Mouse (Mus musculus) splenic B cell, adult 2 months (primary cell): ENCODE measurements around the gene Map3k7cl.

ENCODE experiments used
- DNase-seq: peaks from one replicate; pipeline ENCODE4 v3.0.0-alpha.2; 2011; ENCODE audit warnings: low read depth, low spot score
- H3K27me3 ChIP-seq: 2 replicates; pipeline ENCODE4 v1.6.1; 2012; ENCODE audit warnings: mild to moderate bottlenecking, low read length, moderate library complexity, mixed read lengths; ENCODE audit not compliant: control insufficient read depth, poor library complexity, insufficient read depth, severe bottlenecking
- H3K36me3 ChIP-seq: 2 replicates; pipeline ENCODE4 v1.6.1; 2012; ENCODE audit warnings: mild to moderate bottlenecking, low read length, moderate library complexity, mixed read lengths; ENCODE audit not compliant: control insufficient read depth, poor library complexity, insufficient read depth, severe bottlenecking

Gene Map3k7cl

DNA sequence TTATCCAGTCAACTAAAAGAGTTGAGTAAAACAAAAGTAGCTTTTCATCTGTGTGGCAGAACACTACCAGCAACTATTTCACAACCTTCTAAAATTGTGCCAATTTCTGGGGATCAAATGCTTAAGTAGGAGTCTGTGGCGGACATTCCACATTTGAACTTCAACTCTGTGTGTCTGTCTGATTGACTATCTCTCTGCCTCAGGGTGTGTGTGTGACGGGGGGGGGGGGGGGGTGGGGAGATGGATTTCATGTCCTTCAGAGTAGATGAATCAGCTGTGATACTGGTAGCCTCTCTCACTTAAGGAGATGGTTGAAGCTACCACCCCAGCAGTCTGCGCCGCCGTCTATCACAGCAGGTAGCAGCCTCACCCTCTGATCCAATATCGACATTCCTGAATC is 54.8 kb downstream of the Map3k7cl start:
- no peak for DNase-seq
- no peaks in the 10 kb centered on the region for H3K36me3 ChIP-seq
- H3K27me3 ChIP-seq = no peaks in the 10 kb centered on the region

DNA sequence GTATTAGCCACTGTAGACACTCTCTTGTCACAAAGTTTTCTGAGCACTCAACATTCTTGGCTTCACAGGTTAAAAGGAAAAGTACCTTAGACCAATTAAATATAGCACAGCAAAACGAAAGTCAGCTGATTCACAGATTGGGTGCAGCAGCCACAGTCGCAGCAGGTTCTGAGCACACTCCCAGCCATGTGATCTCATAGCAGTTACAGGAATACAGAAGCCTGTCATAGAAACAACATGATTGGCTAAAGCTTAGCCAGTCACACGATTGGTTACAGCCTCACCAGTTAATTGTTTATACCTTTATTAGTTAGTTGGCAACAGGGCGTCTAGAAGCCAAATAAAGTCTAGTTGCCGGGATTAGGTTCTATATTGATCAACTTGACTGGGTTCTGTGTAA is 57.0 kb downstream of the Map3k7cl start:
- Histone ChIP-seq H3K27me3 (no peaks in the 10 kb centered on the region), H3K36me3 (no peaks in the 10 kb centered on the region)
- no peak for DNase-seq

DNA sequence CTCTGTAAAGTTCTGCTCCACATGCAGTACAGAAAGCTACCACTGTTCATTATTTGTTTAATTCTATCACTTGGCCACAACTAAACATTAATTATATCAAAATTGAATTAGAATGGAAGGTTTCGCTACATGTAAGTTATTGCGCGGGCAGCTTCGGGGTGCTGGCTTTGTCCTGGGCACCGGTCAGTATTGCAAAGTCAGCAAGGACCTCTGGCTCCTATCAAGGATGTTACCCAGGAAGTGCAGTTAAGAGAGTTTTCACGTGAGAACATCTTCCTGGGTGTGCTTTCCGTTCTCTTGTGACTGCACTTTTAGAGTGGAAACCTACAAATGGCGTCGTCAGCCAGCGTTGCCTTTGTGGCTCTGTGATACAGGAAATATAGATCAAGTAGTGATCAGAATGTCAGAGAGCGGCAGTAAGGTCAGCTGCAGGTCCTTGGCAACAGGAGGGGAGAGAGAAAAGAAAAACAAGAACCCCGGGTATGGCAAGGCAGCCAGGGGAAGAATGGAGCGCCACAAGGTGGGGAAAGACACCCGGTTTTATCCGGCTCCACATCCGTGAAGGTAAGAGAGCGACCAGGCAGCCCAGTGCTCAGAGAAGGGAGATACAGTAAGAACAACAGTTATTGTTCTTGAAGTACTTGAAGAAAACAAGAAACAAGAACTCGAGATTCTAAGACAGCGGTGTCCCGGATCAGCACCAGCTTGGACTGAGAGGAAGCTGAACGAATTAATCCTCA is 57.6 kb downstream of the Map3k7cl start:
- H3K36me3 ChIP-seq = no peaks in the 10 kb centered on the region
- no peak for DNase-seq
- no peaks in the 10 kb centered on the region for H3K27me3 ChIP-seq

DNA sequence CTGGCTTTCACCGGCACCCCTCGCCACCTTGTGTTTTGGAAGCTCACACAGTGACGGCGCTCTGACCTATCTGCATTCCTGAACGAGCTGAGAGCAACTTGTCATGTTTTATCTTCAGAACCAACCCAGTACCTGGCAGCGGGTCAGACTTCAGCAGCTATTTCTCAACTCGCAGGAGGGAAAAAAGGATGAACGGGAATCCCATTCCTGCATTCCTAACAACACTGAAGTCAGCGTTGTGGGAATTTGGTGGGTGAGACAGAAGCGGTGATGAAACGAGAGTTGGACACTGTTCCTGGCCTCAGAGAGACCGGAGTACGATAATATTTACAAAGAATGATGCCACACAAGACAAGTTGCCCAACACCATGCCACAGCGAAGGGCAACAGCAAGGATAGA is 58.3 kb downstream of the Map3k7cl start:
- DNase-seq = no peak
- no peaks in the 10 kb centered on the region for H3K36me3 ChIP-seq
- no peaks in the 10 kb centered on the region for H3K27me3 ChIP-seq

DNA sequence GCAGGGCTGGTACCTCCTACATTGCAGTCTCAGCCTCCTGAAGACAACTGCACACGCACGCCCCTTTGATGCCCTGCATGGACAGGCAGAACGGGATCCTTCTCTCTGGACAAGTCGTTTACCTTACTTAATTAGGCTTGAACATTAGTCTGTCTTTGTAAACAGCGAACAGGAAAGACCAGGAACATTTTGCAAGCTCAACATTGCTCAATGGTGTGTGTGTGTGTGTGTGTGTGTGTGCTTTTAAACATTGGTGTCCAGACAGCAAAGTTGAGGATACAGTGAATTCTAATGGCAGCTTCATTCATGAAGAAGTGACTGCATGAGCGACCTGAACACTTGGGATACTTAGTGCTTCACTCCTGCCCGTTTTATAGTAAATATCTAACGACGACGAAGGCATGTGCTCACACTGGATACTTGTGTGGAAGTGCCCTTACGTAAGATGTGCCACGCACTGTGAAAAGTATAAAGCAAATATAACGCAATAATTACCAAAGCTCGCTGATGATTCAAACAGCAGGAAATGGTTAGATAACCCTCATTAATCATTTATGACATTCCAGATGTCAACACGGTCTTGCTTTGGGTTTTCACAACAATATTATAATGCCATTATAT is 59.2 kb downstream of the Map3k7cl start:
- Histone ChIP-seq H3K27me3 (no peaks in the 10 kb centered on the region), H3K36me3 (no peaks in the 10 kb centered on the region)
- DNase-seq = no peak

DNA sequence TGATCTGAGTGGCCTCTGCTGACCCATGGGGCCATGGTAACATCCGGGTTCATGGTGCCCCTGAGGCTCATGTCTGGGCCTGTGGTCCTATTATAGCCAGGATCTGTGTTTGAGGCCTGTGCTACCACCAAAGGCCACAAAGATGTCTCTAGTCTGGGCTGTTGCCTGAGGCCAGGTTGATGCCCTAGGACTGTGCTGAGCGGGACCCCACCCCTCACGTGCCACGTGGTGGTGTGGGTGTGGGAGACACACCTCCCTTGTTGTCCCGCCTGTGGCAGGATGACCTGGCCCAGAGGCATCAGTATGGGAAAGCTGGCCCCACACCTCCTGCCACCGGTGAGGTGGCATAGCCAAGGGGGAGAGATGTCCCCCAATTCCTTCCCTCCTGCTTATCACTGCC is 64.2 kb downstream of the Map3k7cl start:
- Histone ChIP-seq H3K27me3 (no peaks in the 10 kb centered on the region), H3K36me3 (no peaks in the 10 kb centered on the region)
- no peak for DNase-seq

DNA sequence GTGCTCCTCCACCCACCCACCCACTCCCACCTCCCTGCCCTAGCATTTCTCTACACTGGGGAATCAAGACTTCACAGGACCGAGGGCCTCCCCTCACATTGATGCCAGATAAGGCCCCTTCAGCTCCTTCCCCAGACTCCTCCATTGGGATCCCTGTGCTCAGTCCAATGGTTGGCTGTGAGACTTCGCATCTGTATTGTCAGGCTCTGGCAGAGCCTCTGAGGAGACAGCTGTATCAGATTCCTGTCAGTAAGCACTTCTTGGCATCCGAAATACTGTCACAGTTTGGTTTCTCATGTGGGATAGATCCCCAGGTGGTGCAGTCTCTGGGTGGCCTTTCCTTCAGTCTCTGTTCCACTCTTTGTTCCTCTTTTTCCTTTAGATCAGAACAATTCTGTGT is 68.1 kb downstream of the Map3k7cl start:
- no peaks in the 10 kb centered on the region for H3K27me3 ChIP-seq
- DNase-seq = no peak
- H3K36me3 ChIP-seq = no peaks in the 10 kb centered on the region

DNA sequence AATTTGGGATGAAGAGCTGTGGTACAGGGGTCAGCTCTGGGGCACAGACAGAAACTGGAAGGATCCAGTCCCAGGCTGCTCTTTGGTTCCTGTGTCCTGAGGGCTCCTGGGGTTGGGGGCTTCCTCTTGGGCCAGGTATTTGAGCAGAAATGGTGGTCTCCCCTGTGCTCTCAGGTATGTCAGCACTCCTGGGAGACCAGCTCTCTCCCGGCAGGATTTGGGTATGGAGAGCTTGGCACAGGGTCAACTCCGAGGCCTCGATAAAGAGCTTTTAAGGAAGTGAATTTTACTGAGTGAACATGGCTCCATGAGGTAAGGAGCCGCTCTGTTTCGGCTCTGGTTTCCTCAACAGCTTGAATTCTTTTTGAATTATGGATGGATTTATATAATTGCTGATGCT is 70.8 kb downstream of the Map3k7cl start:
- no peaks in the 10 kb centered on the region for H3K36me3 ChIP-seq
- no peak for DNase-seq
- no peaks in the 10 kb centered on the region for H3K27me3 ChIP-seq

DNA sequence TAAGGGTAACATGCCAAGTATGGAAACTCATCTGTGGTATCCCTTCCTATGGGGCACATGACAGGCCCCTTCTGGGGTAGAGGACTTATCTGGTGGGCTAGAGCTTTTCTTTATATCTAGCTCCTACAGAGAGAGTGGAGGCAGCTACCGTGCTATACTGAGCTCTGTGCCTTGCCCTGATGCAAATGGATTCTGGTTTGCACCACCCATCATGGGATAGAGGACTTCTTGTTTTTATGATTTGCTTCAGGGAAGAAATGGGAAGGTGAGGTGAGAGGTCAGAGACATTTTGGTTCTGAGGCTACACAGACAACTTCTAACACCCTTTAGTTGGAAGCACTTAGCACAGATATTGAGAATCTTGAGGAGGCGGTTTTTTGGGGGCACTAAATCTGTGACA is 71.8 kb downstream of the Map3k7cl start:
- no peaks in the 10 kb centered on the region for H3K27me3 ChIP-seq
- no peak for DNase-seq
- H3K36me3 ChIP-seq = no peaks in the 10 kb centered on the region

DNA sequence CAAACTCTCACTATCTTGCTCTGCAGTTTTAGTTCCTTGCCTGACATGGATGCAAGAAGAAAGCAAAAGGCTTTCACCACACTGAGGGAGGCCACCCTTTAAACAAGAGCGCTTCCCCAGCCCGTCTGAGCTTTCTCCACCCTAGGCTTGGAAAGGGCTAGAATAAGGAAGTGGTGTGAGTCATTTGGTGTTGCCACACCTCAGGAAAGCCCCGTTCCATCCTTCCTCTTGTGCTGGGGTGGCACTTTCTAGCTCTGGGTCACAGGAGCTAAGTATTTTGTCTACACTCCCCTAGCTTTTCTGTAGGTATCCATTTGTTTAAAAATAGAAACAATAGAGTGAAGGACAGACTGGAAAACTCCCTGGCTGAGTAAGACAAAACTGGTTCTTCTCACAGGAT is 72.2 kb downstream of the Map3k7cl start:
- H3K27me3 ChIP-seq = no peaks in the 10 kb centered on the region
- H3K36me3 ChIP-seq = no peaks in the 10 kb centered on the region
- DNase-seq = peak; percentile 46

DNA sequence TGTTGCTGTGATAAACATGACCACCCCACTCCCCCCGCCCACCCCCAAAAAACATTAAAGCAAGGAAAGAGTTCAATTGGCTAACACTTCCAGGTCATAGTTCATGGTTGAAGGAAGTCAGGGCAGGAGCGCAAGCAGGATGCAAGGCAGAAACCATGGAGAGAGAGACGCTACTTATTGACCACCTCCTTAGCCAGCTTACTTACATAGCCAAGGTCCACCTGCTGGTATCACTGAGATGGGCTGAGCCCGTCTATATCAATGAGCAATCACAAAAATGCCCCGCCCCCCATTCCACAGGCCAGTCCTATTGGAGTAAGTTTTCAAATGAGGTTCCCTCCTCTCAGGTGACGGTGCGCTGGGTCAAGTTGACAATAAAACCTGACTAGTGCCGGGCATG is 72.7 kb downstream of the Map3k7cl start:
- no peaks in the 10 kb centered on the region for H3K27me3 ChIP-seq

DNA sequence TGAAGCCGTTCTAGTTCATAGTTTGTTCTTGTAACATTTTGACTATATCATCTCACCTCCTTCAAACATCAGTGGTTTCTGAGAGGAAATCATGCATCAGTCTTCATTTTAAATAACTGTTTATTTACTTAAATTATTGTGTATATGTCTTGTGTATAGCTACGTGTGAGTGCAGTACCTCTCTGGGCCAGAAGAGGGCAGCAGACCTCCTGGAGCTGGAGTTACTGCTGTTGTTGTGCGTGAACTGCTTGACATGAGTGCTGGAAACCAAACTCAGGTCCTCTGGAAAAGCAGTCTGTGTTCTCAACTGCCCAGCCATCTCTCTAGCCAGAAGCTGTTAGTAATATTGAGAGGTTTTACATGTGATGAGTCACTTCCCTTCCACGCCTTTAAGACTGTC is 73.6 kb downstream of the Map3k7cl start:
- Histone ChIP-seq H3K27me3 (no peaks in the 10 kb centered on the region), H3K36me3 (no peaks in the 10 kb centered on the region)
- peak; percentile 30 for DNase-seq

More for the DNA sequence above, 72.7 kb downstream of the Map3k7cl start:
- no peak for DNase-seq
- no peaks in the 10 kb centered on the region for H3K36me3 ChIP-seq

DNA sequence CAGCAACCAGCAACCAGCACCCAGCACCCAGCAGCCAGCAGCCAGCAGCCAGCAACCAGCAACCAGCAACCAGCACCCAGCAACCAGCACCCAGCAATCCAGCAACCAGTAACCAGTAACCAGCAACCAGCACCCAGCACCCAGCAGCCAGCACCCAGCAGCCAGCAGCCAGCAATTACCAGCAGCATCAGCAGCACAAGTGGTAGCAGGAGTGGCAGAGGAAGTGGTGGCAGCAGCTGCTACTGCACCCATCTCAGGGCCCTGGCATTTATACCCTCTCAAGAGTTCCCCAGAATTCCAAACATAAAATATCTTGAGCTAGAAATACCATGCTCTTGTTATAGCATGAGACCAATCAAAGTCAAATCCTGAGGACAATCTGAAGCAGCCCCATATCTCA is 81.6 kb downstream of the Map3k7cl start:
- DNase-seq = no peak
- H3K27me3 ChIP-seq = no peaks in the 10 kb centered on the region
- no peaks in the 10 kb centered on the region for H3K36me3 ChIP-seq

DNA sequence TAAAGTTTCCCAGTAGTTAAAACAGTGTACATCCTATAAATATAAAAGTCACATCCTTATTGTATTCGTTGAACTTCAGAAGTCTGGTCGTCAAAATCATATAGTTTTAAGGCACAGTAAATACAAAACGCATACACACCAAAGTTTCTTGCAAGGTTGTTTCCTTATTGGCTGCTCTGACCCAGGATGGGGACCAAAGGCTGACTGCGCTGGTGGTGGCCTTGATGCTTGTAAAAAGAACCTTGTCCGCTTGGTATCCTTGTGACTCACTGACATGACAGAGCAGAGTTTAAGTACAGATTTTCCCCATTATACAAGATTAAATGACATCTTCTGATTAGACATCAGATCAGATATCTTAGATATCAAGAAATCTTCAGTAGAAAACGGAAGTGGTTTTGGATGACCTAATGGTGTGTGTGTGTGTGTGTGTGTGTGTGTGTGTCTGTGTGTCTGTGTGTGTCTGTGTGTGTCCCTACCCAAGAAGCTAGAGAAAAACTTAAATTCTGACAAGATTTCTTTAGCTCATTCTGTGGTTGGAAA is 82.2 kb downstream of the Map3k7cl start:
- no peaks in the 10 kb centered on the region for H3K27me3 ChIP-seq
- no peaks in the 10 kb centered on the region for H3K36me3 ChIP-seq
- DNase-seq = no peak

DNA sequence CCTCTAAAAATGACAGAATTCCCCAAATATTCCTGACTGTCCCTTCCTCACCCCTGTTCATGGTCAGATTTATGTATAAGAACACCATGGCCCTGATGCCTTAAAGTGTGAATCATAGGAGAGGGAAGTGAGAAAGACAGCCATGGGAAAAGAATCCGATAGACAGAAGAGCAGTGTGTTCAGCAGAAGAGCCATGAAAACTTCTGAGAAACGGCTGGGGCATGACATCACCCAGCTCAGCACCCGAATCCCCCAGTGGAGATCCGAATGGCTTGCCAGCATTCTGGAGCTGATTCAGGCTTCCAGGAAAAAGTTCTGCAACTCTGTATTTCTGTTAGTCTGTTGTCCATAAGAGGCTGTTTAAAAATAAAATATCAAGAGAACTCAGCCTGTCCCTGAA is 82.7 kb downstream of the Map3k7cl start:
- Histone ChIP-seq H3K36me3 (no peaks in the 10 kb centered on the region), H3K27me3 (no peaks in the 10 kb centered on the region)
- DNase-seq = no peak
